9 mouse cellular contexts compared by ENCODE assay signal in the genomic region with DNA sequence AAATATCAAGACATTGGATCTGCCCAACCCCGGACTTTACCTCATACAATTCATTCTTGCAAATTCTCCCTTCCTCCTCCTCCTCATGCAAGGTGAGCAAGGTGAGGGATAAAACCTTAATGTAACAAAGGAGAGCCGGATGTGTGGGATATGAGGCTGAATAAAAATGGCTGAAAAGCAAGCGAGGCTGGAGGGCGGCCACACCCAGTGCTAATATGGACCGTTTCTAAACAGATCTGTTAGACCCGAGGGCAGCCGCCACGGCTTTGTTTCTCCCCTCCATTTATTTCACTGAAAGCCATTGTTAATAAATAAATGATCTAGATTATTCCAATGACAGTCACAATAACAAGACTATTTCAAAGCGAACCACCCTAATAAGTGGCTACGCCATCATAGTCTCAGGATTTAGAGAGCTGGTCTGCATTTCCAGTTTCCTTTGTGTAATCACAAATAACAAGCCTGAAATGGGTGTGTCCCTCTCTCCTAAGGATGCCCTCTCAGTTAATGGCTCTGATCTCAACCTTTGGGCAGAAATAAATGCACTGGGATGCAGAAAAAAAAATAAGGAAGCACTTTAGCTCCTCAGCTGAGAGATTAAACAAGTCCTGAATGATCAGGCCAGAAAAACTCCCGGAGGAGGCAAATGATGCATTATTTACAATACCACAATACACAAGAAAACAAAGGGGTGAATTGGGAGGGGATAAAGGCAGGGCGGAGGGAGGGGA. TPM values are rescaled to one million over a fixed set of nuclear protein-coding genes. Genes with fewer than 3 reads are reported as not detected.
DNase-seq lines count a peak whose midpoint lies in the region; ATAC-seq and TF ChIP-seq lines count a peak whose summit lies in the region.
"Had no signal": no experiment of that assay in that cellular context is flagged by ENCODE, and none has a peak within 500 bp of the region (broad histone marks: within the 10 kb centered on the region; RNA-seq: fewer than 3 reads in every experiment).

No protein-coding gene starts in this region.

- WGBS in lung, postnatal 0 days: 50% methylated on average over 12 of the region's 12 CpGs
- 46% methylated on average over 12 of the region's 12 CpGs for WGBS in intestine, embryonic 15.5 days
- whole genome bisulfite sequencing in stomach, embryonic 14.5 days: 41% methylated on average over 12 of the region's 12 CpGs

- H3K9ac ChIP-seq in lung, postnatal 0 days (replicated peaks; ENCODE audit: low read depth): no peak overlapping the region
- no peak overlapping the region for H3K9ac ChIP-seq in intestine, embryonic 15.5 days
- no peak overlapping the region for H3K9ac ChIP-seq in stomach, embryonic 14.5 days (replicated peaks; ENCODE audit: low read depth, low read length)

- TF ChIP-seq EP300 in lung, postnatal 0 days (IDR thresholded peaks at IDR 0.05): no peak

- H3K36me3 ChIP-seq in lung, postnatal 0 days (ENCODE audit: insufficient read depth, low read length): no peaks in the 10 kb centered on the region
- no peaks in the 10 kb centered on the region for H3K36me3 ChIP-seq in intestine, embryonic 15.5 days
- H3K36me3 ChIP-seq in stomach, embryonic 14.5 days (ENCODE audit: control insufficient read depth, insufficient read depth, low read length): no peaks in the 10 kb centered on the region

- no peak for ATAC-seq in cerebellum, adult (ENCODE audit: insufficient number of reproducible peaks, low FRiP score, low TSS enrichment)
- ATAC-seq in lung, postnatal 0 days: no peak
- 0 out of 2 replicates have a peak, but pooled peaks have one; percentile 9 for ATAC-seq in intestine, embryonic 15.5 days
- ATAC-seq in stomach, embryonic 14.5 days (ENCODE audit: insufficient number of reproducible peaks, insufficient read depth, low FRiP score, low read depth): no peak

- no peak for TF ChIP-seq CTCF in lung, postnatal 0 days (IDR thresholded peaks at IDR 0.05)

- H3K4me3 ChIP-seq in lung, postnatal 0 days (ENCODE audit: low read depth, low read length): peak overlapping the region; percentile 39
- peak overlapping the region; percentile 45 for H3K4me3 ChIP-seq in intestine, embryonic 15.5 days (replicated peaks)
- peak overlapping the region; percentile 40 for H3K4me3 ChIP-seq in stomach, embryonic 14.5 days (ENCODE audit: low read depth, low read length)
- H3K4me3 ChIP-seq: myocyte had no signal

- H3K27me3 ChIP-seq in lung, postnatal 0 days (replicated peaks; ENCODE audit: insufficient read depth, low read length): no peaks in the 10 kb centered on the region
- peaks cover 2% of the 10 kb centered on the region; the same call in 1 of the 2 replicates for H3K27me3 ChIP-seq in intestine, embryonic 15.5 days (replicated peaks)
- 0 out of 2 replicates have a peak, but pooled peaks cover 8% of the 10 kb centered on the region for H3K27me3 ChIP-seq in stomach, embryonic 14.5 days (ENCODE audit: control insufficient read depth, insufficient read depth, low read length)

- peak overlapping the region; percentile 83; the same call in 1 of the 2 replicates for H3K4me2 ChIP-seq in lung, postnatal 0 days (replicated peaks; ENCODE audit: low read depth, low read length)
- peak overlapping the region; percentile 93 for H3K4me2 ChIP-seq in intestine, embryonic 15.5 days (replicated peaks)
- peak overlapping the region; percentile 95 for H3K4me2 ChIP-seq in stomach, embryonic 14.5 days (replicated peaks; ENCODE audit: low read depth, low read length)

- H3K4me1 ChIP-seq in lung, postnatal 0 days (ENCODE audit: insufficient read depth, low read depth, low read length): no peaks in the 10 kb centered on the region
- 0 out of 2 replicates have a peak, but pooled peaks cover 4% of the 10 kb centered on the region for H3K4me1 ChIP-seq in intestine, embryonic 15.5 days (replicated peaks)
- peaks cover 4% of the 10 kb centered on the region; the same call in 1 of the 2 replicates for H3K4me1 ChIP-seq in stomach, embryonic 14.5 days (ENCODE audit: control insufficient read depth, insufficient read depth, low read length)

- no peaks in the 10 kb centered on the region for H3K9me3 ChIP-seq in lung, postnatal 0 days (ENCODE audit: low read length)
- no peaks in the 10 kb centered on the region for H3K9me3 ChIP-seq in intestine, embryonic 15.5 days
- H3K9me3 ChIP-seq in stomach, embryonic 14.5 days (ENCODE audit: control insufficient read depth, low read depth, low read length): no peaks in the 10 kb centered on the region

- no peak overlapping the region for H3K27ac ChIP-seq in lung, postnatal 0 days (ENCODE audit: low read length)
- H3K27ac ChIP-seq in intestine, embryonic 15.5 days: no peak overlapping the region
- H3K27ac ChIP-seq in stomach, embryonic 14.5 days (ENCODE audit: low read length): no peak overlapping the region

- peak; percentile 54 for DNase-seq in cerebellum, adult 11-12 months
- no peak for DNase-seq in lung, postnatal 0 days (ENCODE audit: low spot score)
- no peak for DNase-seq in lung, postnatal 25 days (ENCODE audit: low spot score)
- no peak for DNase-seq in gastrocnemius, postnatal 25 days
- no peak for DNase-seq in kidney, adult 18-20 months

RNA-seq across cellular contexts. Expression of gene Ccdc175, which starts 51.0 kb away (rescaled TPM):
- not detected in 2 replicates for polyA plus RNA-seq in lung, postnatal 0 days (2015; fragmentation: Nextera tagmentation; extraction: Ambion mirVana)
- not detected in 2 replicates for polyA plus RNA-seq in intestine, embryonic 15.5 days (2015; fragmentation: Nextera tagmentation; extraction: Ambion mirVana)
- not detected in 2 replicates for polyA plus RNA-seq in stomach, embryonic 14.5 days (2014; fragmentation: Nextera tagmentation; extraction: Ambion mirVana)
- total RNA-seq in gastrocnemius, postnatal 25 days (2021): not detected
- polyA plus RNA-seq: myocyte had no signal
